Mouse (Mus musculus) limb, embryonic 13.5 days (tissue): ENCODE measurements at regions not wholly inside any gene's neighbourhood (a gene's known extent, or its start where the extent isn't known, plus 50 kb on each side); places are given as distances from the start of the nearest gene placed in this dataset.
A peak's percentile ranks its signal among the peaks of the same experiment; 100 is the strongest.

Experiments used
- ATAC-seq: fragments of 200-750 bp; cut with Nextera tagmentation; 2 replicates; pipeline ENCODE4 v1.8.0; 2017; ENCODE audit warnings: low read depth, moderate number of reproducible peaks, moderate TSS enrichment; ENCODE audit not compliant: low FRiP score
- H3K27ac ChIP-seq: fragments of 300-500 bp; sonication (generic); 2 replicates; pipeline ENCODE4 v1.5.1; 2015; ENCODE audit warnings: inconsistent platforms, mild to moderate bottlenecking, moderate library complexity
- H3K27me3 ChIP-seq: fragments of 300-500 bp; sonication (generic); 2 replicates; pipeline ENCODE4 v1.6.1; 2015; ENCODE audit warnings: mild to moderate bottlenecking, inconsistent platforms
- H3K36me3 ChIP-seq: fragments of 300-500 bp; sonication (generic); 2 replicates; pipeline ENCODE4 v1.6.1; 2015; ENCODE audit warnings: inconsistent platforms, mild to moderate bottlenecking, moderate library complexity
- H3K4me1 ChIP-seq: fragments of 300-500 bp; sonication (generic); 2 replicates; pipeline ENCODE4 v1.6.1; 2015; ENCODE audit warnings: inconsistent platforms
- H3K4me2 ChIP-seq: fragments of 300-500 bp; sonication (generic); replicated peaks from 2 replicates; pipeline ENCODE4 v1.6.1; 2015; ENCODE audit warnings: inconsistent platforms, mild to moderate bottlenecking, moderate library complexity
- H3K4me3 ChIP-seq: fragments of 300-500 bp; sonication (generic); 2 replicates; pipeline ENCODE4 v1.5.1; 2015; ENCODE audit warnings: moderate library complexity, mild to moderate bottlenecking, inconsistent platforms
- H3K9ac ChIP-seq: fragments of 300-500 bp; sonication (generic); 2 replicates; pipeline ENCODE4 v1.6.1; 2015; ENCODE audit warnings: mild to moderate bottlenecking, inconsistent platforms
- H3K9me3 ChIP-seq: fragments of 300-500 bp; sonication (generic); 2 replicates; pipeline ENCODE4 v1.6.1; 2016; ENCODE audit warnings: inconsistent platforms
- WGBS: fragments of 180-500 bp; shearing (Covaris S2); methylation state at CpG from one replicate; pipeline ENCODE4 v1.1.7; 2015; 5-methylcytosine and 5-hydroxymethylcytosine counted together

- Histone ChIP-seq H3K4me3 (no peak overlapping the region), H3K4me2 (no peak overlapping the region), H3K36me3 (no peaks in the 10 kb centered on the region), H3K4me1 (0 out of 2 replicates have a peak, but pooled peaks cover 8% of the 10 kb centered on the region), H3K27me3 (no peaks in the 10 kb centered on the region), H3K27ac (no peak overlapping the region), H3K9me3 (no peaks in the 10 kb centered on the region), H3K9ac (no peak overlapping the region)
- WGBS: 80% methylated on average over 9 of the region's 9 CpGs
- no peak for ATAC-seq
Measured at GRCm38 (mm10) chr3:41234994-41235393, 152.1 kb upstream of the Pgrmc2 start.

GRCm38 (mm10) chr3:41234191-41234590, 151.3 kb upstream of the Pgrmc2 start:
- Histone ChIP-seq H3K9me3 (no peaks in the 10 kb centered on the region), H3K4me3 (no peak overlapping the region), H3K4me2 (no peak overlapping the region), H3K27ac (no peak overlapping the region), H3K9ac (no peak overlapping the region), H3K4me1 (0 out of 2 replicates have a peak, but pooled peaks cover 8% of the 10 kb centered on the region), H3K27me3 (peaks cover 5% of the 10 kb centered on the region; the same call in 1 of the 2 replicates), H3K36me3 (no peaks in the 10 kb centered on the region)
- no peak for ATAC-seq
- 74% methylated on average over 7 of the region's 7 CpGs for WGBS

- H3K4me3 ChIP-seq: no peak overlapping the region
- no peaks in the 10 kb centered on the region for H3K9me3 ChIP-seq
- ATAC-seq: no peak
- no peaks in the 10 kb centered on the region for H3K36me3 ChIP-seq
- H3K4me1 ChIP-seq: peaks cover 16% of the 10 kb centered on the region
- H3K27ac ChIP-seq: no peak overlapping the region
- 69% methylated on average over 8 of the region's 8 CpGs for WGBS
- H3K9ac ChIP-seq: no peak overlapping the region
- peaks cover 6% of the 10 kb centered on the region; the same call in 1 of the 2 replicates for H3K27me3 ChIP-seq
- no peak overlapping the region for H3K4me2 ChIP-seq
Measured at GRCm38 (mm10) chr3:41233439-41233838, 150.6 kb upstream of the Pgrmc2 start.

GRCm38 (mm10) chr3:41230961-41231377, 148.1 kb upstream of the Pgrmc2 start:
- H3K36me3 ChIP-seq: no peaks in the 10 kb centered on the region
- H3K27ac ChIP-seq: no peak overlapping the region
- no peak overlapping the region for H3K4me2 ChIP-seq
- H3K4me3 ChIP-seq: no peak overlapping the region
- 81% methylated on average over 3 of the region's 3 CpGs for WGBS
- no peak for ATAC-seq
- H3K9ac ChIP-seq: no peak overlapping the region
- peaks cover 10% of the 10 kb centered on the region for H3K4me1 ChIP-seq
- peaks cover 11% of the 10 kb centered on the region; the same call in 1 of the 2 replicates for H3K27me3 ChIP-seq
- no peaks in the 10 kb centered on the region for H3K9me3 ChIP-seq

GRCm38 (mm10) chr3:41229493-41229892, 146.6 kb upstream of the Pgrmc2 start:
- H3K4me2 ChIP-seq: no peak overlapping the region
- no peak overlapping the region for H3K4me3 ChIP-seq
- H3K9me3 ChIP-seq: no peaks in the 10 kb centered on the region
- peaks cover 10% of the 10 kb centered on the region for H3K4me1 ChIP-seq
- H3K36me3 ChIP-seq: no peaks in the 10 kb centered on the region
- no peak overlapping the region for H3K9ac ChIP-seq
- no peak overlapping the region for H3K27ac ChIP-seq
- WGBS: 86% methylated on average over 2 of the region's 2 CpGs
- peaks cover 11% of the 10 kb centered on the region; the same call in 1 of the 2 replicates for H3K27me3 ChIP-seq
- ATAC-seq: no peak

- H3K4me2 ChIP-seq: 0 out of 2 replicates have a peak overlapping the region, but pooled peaks have one; percentile 17
- 0 out of 2 replicates have a peak, but pooled peaks cover 5% of the 10 kb centered on the region for H3K9me3 ChIP-seq
- ATAC-seq: peak; percentile 86
- no peaks in the 10 kb centered on the region for H3K36me3 ChIP-seq
- peaks cover 11% of the 10 kb centered on the region; the same call in 1 of the 2 replicates for H3K27me3 ChIP-seq
- no peak overlapping the region for H3K4me3 ChIP-seq
- 15% methylated on average over 7 of the region's 7 CpGs for WGBS
- H3K4me1 ChIP-seq: peaks cover 10% of the 10 kb centered on the region
- H3K27ac ChIP-seq: no peak overlapping the region
- no peak overlapping the region for H3K9ac ChIP-seq
Measured at GRCm38 (mm10) chr3:41228536-41228935, 145.7 kb upstream of the Pgrmc2 start.

GRCm38 (mm10) chr3:41220746-41221145, 137.9 kb upstream of the Pgrmc2 start:
- no peaks in the 10 kb centered on the region for H3K27me3 ChIP-seq
- ATAC-seq: no peak
- no peaks in the 10 kb centered on the region for H3K36me3 ChIP-seq
- no peaks in the 10 kb centered on the region for H3K4me1 ChIP-seq
- no peak overlapping the region for H3K4me3 ChIP-seq
- H3K9me3 ChIP-seq: 0 out of 2 replicates have a peak, but pooled peaks cover 8% of the 10 kb centered on the region
- no peak overlapping the region for H3K27ac ChIP-seq
- no peak overlapping the region for H3K4me2 ChIP-seq
- H3K9ac ChIP-seq: no peak overlapping the region

GRCm38 (mm10) chr3:41217770-41218169, 134.9 kb upstream of the Pgrmc2 start:
- Histone ChIP-seq H3K4me3 (no peak overlapping the region), H3K36me3 (no peaks in the 10 kb centered on the region), H3K9ac (no peak overlapping the region), H3K27me3 (no peaks in the 10 kb centered on the region), H3K9me3 (0 out of 2 replicates have a peak, but pooled peaks cover 4% of the 10 kb centered on the region), H3K27ac (no peak overlapping the region), H3K4me2 (no peak overlapping the region), H3K4me1 (no peaks in the 10 kb centered on the region)
- no peak for ATAC-seq
- 86% methylated on average over 3 of the region's 3 CpGs for WGBS

GRCm38 (mm10) chr3:41213533-41213932, 130.7 kb upstream of the Pgrmc2 start:
- H3K4me3 ChIP-seq: no peak overlapping the region
- H3K9ac ChIP-seq: no peak overlapping the region
- no peak for ATAC-seq
- H3K27ac ChIP-seq: no peak overlapping the region
- no peaks in the 10 kb centered on the region for H3K27me3 ChIP-seq
- 0 out of 2 replicates have a peak, but pooled peaks cover 9% of the 10 kb centered on the region for H3K4me1 ChIP-seq
- 81% methylated on average over 2 of the region's 2 CpGs for WGBS
- H3K4me2 ChIP-seq: no peak overlapping the region
- H3K36me3 ChIP-seq: no peaks in the 10 kb centered on the region
- no peaks in the 10 kb centered on the region for H3K9me3 ChIP-seq

- no peak for ATAC-seq
- no peak overlapping the region for H3K27ac ChIP-seq
Measured at GRCm38 (mm10) chr3:41210333-41210732, 127.5 kb upstream of the Pgrmc2 start.

GRCm38 (mm10) chr3:41202895-41203294, 120.0 kb upstream of the Pgrmc2 start:
- H3K27me3 ChIP-seq: no peaks in the 10 kb centered on the region
- H3K9ac ChIP-seq: no peak overlapping the region
- H3K36me3 ChIP-seq: no peaks in the 10 kb centered on the region
- 27% methylated on average over 13 of the region's 13 CpGs for WGBS
- H3K9me3 ChIP-seq: no peaks in the 10 kb centered on the region
- no peaks in the 10 kb centered on the region for H3K4me1 ChIP-seq
- no peak overlapping the region for H3K4me2 ChIP-seq
- peak; percentile 40; the same call in 1 of the 2 replicates for ATAC-seq
- H3K4me3 ChIP-seq: no peak overlapping the region
- no peak overlapping the region for H3K27ac ChIP-seq

More at GRCm38 (mm10) chr3:41210333-41210732, 127.5 kb upstream of the Pgrmc2 start:
- no peaks in the 10 kb centered on the region for H3K9me3 ChIP-seq
- no peak overlapping the region for H3K4me3 ChIP-seq
- 0 out of 2 replicates have a peak, but pooled peaks cover 9% of the 10 kb centered on the region for H3K4me1 ChIP-seq
- no peak overlapping the region for H3K9ac ChIP-seq
- H3K27me3 ChIP-seq: no peaks in the 10 kb centered on the region
- H3K4me2 ChIP-seq: no peak overlapping the region
- no peaks in the 10 kb centered on the region for H3K36me3 ChIP-seq
- WGBS: 49% methylated on average over 7 of the region's 7 CpGs

- Histone ChIP-seq H3K9ac (no peak overlapping the region), H3K4me2 (no peak overlapping the region), H3K27me3 (no peaks in the 10 kb centered on the region), H3K9me3 (no peaks in the 10 kb centered on the region), H3K36me3 (no peaks in the 10 kb centered on the region), H3K4me3 (no peak overlapping the region), H3K27ac (no peak overlapping the region), H3K4me1 (no peaks in the 10 kb centered on the region)
- ATAC-seq: no peak
- WGBS: 36% methylated on average over 4 of the region's 4 CpGs
Measured at GRCm38 (mm10) chr3:41201782-41202181, 118.9 kb upstream of the Pgrmc2 start.

GRCm38 (mm10) chr3:41200026-41200425, 117.2 kb upstream of the Pgrmc2 start:
- H3K4me2 ChIP-seq: no peak overlapping the region
- H3K4me1 ChIP-seq: peaks cover 9% of the 10 kb centered on the region
- H3K4me3 ChIP-seq: no peak overlapping the region
- WGBS: 84% methylated on average over 5 of the region's 5 CpGs
- H3K27me3 ChIP-seq: no peaks in the 10 kb centered on the region
- no peak overlapping the region for H3K27ac ChIP-seq
- H3K9ac ChIP-seq: no peak overlapping the region
- H3K9me3 ChIP-seq: no peaks in the 10 kb centered on the region
- no peak for ATAC-seq
- H3K36me3 ChIP-seq: no peaks in the 10 kb centered on the region
